Mouse (Mus musculus): ENCODE results near the gene Ccn1.

Ccn1 gene

GRCm38 (mm10) chr3:145621209-145621608, 28.6 kb downstream of the Ccn1 start:
- in situ Hi-C loops (cut with MseI, MboI) = loop anchor here (25.0 kb wide), 1 partner anchor 291 kb away; the partner anchor contains the start of gene Bcl10 (in 2 of the 2)

GRCm38 (mm10) chr3:145619621-145620365, 30.0 kb downstream of the Ccn1 start:
- in situ Hi-C loops (cut with MseI, MboI) = loop anchor here (25.0 kb wide), 1 partner anchor 293 kb away; the partner anchor contains the start of gene Bcl10 (in 2 of the 2)

DNA sequence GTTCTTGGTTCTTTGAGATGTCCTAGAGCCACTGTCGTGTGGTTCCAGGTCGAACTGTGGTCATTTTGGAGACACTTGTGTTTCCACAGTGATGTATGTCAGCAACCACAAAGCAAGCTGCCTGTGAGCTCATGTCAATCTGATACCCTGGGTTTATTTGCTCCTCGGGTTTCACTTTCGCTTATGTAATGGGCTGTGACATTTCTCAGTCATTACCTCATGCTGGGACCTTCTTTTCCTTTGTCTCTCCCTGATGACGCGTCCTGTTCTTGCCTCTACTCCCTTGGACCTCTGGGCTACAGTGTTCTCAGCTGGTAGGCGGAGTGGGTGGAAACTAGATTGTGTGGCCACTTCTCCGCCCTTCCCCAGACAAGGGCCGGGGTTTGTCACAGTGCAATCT, 31.5 kb downstream of the Ccn1 start:
- in situ Hi-C loops (cut with MseI, MboI) = loop anchor here (25.0 kb wide), 1 partner anchor 294 kb away; the partner anchor contains the start of gene Bcl10 (in 2 of the 2)

DNA sequence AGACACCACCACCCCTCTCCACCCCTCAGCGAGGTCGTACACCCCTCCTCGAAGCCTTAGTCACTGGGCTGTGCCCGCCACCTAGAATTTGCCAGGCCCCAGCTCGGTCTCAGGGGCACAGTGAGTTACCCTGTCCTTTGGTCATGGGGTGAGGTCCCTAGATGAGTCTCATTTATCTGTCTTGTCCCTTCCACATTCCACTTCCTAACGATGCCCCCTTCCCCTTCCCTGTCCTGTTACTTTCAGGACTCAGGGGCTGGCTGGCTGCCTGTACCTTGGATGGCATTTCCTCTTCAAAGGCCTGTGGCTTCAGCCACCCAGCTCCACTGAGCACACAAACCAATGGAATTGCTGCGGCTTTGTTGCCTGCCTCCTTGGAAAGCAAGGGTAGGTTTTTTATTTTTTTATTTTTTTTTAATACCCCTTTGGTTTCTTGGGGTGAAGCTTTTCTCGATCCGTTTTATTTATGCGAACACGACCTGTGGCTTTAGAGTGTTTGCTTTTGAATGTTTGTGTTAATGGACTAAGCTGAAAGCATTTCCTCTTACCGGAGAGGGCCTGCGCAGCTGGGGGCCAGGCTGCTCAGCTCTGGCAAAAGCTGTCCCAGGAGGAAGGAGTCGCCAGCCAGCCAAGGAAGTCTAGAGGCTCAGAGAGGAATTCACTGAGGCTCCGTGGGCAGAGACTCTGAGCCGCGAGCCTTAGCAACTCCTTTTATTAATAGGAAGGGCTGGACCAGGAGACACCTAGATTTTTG, 35.2 kb downstream of the Ccn1 start:
- in situ Hi-C loops (cut with MseI, MboI) = loop anchor here (25.0 kb wide), 1 partner anchor 298 kb away; the partner anchor contains the start of gene Bcl10 (in 2 of the 2)

- in situ Hi-C loops (cut with MseI, MboI) = loop anchor here (25.0 kb wide), 1 partner anchor 299 kb away; the partner anchor contains the start of gene Bcl10 (in 2 of the 2)
Measured at GRCm38 (mm10) chr3:145613234-145613633, 36.5 kb downstream of the Ccn1 start.

DNA sequence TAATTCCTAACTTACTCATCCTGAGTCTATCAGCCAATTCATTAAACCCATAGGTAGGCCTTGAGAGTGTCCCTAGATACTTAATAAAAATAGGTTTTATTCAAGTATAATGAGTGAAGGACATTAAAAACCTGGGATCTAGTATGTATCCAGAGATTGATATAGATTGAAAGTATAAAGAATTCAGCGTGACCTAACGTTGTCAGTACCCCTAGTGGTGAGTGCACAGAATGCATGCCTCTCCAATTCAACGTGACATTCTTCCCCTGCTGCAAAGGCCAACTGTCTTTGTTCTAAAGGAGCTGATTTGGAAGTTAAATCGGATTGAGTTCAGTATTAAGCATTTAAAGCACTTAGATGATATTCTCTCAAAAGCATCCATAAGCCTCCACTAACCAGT, 37.1 kb downstream of the Ccn1 start:
- in situ Hi-C loops (cut with MseI, MboI) = loop anchor here (25.0 kb wide), 1 partner anchor 300 kb away; the partner anchor contains the start of gene Bcl10 (in 2 of the 2)

GRCm38 (mm10) chr3:145608320-145608719, 41.5 kb downstream of the Ccn1 start:
- in situ Hi-C loops (cut with MseI, MboI) = loop anchor here (25.0 kb wide), 1 partner anchor 304 kb away; the partner anchor contains the start of gene Bcl10 (in 2 of the 2)

DNA sequence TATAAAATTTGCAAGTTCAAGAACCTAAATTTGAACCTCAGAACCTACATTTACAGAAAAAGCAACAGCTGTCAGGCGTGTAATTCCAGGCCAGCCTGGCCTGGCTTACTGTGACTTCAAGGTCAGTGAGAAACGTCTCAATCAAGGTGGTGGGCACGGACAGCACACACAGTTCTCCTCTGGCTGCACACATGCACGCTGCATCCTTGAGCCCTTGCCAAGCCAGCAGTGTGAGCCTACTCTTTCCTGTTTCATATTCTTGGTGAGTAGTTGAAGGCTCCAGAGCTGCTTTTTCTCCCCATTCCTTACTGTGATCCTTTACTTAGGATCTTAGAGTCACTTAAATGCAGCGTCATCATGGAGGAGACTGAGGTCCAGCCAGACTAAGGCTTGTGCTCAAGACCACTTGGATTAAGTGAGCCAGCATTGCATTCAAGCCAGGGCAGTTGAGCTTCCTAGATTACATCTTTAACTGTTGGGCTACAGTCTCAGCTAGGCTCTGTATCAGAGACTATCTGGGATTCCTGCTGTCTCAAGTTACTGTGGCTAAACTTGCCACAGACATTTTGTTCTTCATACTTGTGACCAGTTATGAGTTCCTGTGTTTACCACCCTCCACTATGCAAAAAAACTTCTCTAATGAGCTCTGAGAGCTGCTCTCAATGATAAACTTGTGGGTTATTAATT, 44.2 kb downstream of the Ccn1 start:
- in situ Hi-C loops (cut with MseI, MboI) = loop anchor here (25.0 kb wide), 1 partner anchor 307 kb away; the partner anchor contains the start of gene Bcl10 (in 2 of the 2)

DNA sequence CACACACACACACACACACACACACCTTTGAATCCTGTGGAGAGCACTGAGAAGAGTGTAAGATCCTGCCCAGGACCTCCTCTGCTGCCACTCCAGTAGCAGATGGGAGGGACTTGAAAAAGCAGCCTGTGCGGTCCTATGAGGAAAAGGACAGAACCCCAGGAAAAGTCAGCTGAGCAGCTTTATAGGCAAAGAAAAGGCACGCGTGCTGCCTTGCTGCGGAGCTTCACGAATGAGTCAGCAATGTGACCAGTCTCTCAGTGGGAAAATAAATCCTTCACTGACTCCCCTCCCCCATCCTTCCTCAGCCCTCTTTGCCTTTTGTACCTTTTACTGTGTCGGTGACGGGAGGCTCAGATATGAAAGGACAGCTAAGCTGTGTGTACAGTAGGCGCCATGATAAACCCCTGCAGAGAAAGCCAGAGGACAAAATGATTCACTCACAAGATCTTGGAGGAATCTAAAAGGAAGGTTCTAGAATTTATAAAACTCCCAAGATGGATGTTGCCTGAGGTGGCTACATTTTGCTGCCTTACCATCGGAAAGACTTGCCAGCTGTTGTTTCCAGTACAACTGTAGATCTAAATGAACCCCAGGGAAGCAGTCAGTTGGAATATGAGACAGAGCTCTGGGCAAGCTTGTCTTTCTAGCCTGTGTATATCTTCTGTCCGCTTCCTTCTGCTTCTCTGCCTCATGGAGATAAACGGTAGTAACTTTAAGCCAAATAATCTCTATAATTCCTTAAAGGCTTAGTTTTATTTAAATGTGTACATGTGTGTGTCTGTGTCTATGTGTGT, 47.2 kb downstream of the Ccn1 start:
- in situ Hi-C loops (cut with MseI, MboI) = loop anchor here (25.0 kb wide), 1 partner anchor 310 kb away; the partner anchor contains the start of gene Bcl10 (in 2 of the 2)

DNA sequence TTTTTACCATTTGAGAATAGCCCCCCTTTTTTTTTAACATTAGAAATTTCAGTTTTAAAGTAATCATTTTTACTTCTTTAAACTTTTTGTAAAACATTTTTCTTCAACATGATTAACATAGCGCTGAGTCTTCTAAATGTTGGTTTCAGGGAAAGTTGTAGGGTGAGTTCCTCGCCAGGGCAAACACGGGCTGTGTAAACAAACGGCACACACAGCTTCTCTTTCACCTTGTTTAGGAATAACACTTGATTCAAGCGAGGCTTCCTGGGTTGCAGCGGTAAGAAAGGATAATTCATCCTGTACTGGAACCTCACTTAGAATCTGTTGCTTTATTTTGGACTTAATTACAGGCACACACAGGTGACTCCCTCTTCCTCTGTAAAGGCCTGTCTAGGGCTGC, 48.4 kb downstream of the Ccn1 start:
- in situ Hi-C loops (cut with MseI, MboI) = loop anchor here (25.0 kb wide), 1 partner anchor 311 kb away; the partner anchor contains the start of gene Bcl10 (in 2 of the 2)

- in situ Hi-C loops (cut with MseI, MboI) = loop anchor here (25.0 kb wide), 1 partner anchor 312 kb away; the partner anchor contains the start of gene Bcl10 (in 2 of the 2)
Measured at GRCm38 (mm10) chr3:145600801-145601200, 49.0 kb downstream of the Ccn1 start.

DNA sequence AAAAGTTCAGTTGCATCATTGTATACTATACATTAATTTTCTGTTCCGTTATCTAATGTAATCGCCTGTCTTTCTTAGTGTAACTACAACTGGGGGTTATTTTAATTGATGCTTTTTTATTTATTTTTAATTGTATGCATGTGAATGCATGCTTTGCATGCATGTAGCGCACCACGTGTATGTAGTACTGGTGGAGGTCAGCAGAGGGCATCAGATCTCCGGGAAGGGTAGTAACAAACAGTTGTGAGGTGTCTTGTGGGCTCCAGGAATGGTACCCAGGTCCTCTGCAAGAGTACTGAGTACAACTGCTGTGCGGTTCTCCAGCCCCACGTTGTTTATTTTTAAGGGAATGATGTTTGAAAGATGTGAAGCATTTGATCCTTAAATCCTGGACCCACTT, 50.7 kb downstream of the Ccn1 start:
- in situ Hi-C loops (cut with MseI, MboI) = no loop called here

Measured in mouse trophoblast stem cell (cell line).